Mouse (Mus musculus): ENCODE data around the gene Clk4. TPM values are rescaled to one million over a fixed set of nuclear protein-coding genes. Genes with fewer than 3 reads are reported as not detected.

Gene Clk4
- polyA plus RNA-seq, 1 experiment from 2014 or later: 169 TPM

DNA sequence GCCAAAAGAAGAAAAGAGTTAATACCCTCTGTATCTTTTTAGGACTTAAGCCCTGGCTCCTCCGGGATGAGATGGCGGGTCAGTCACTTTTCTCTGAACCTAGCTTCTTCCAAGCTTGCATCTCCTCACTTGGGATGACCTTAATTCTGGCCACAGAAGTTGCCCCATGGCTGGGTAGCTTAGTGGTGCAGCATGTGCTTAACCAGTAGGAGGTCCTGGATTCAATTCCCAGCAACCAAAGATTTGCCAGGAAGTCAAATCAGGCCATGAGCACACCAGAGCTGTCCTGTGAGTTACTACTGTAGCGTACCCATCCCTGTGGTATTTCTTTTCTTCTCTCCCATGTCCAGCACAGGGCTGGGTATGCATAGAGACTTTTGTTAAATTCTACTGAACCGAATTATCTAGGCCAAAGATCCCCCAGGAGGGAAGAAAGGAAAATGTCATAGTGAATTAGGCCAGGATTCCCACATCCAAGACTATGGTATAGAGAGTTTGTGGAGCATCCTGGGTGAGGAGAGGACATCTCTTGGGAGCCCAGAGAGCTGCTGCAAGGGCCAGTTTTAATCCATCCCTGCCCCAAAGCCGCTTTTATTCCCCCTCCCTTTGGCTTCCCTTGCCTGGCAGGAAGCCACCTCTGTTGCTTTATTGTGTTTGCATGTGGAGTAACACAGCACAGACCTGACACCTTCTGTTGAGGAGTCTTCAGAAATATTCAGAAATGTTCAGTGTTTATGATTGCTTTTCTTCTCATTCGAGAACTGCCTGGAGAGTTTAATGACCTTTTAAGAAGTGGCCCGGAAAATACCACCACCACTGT is 54.7 kb downstream of the Clk4 start:
- H3K27ac ChIP-seq: no peak overlapping the region
- peaks cover 3% of the 10 kb centered on the region; the same call in 1 of the 2 replicates for H3K9me3 ChIP-seq
- peaks cover 11% of the 10 kb centered on the region for H3K4me1 ChIP-seq (replicated peaks)
- H3K4me3 ChIP-seq (replicated peaks): no peak overlapping the region
- H3K9ac ChIP-seq (replicated peaks): no peak overlapping the region
- no peaks in the 10 kb centered on the region for H3K36me3 ChIP-seq
- 73% methylated on average over 7 of the region's 7 CpGs for WGBS
- no peak for ATAC-seq (ENCODE audit: insufficient number of reproducible peaks, insufficient read depth, low FRiP score, low TSS enrichment, low read depth)
- no peaks in the 10 kb centered on the region for H3K27me3 ChIP-seq
- no peak overlapping the region for H3K4me2 ChIP-seq

- no peak for ATAC-seq (ENCODE audit: insufficient number of reproducible peaks, insufficient read depth, low FRiP score, low TSS enrichment, low read depth)
- Histone ChIP-seq H3K9ac (replicated peaks) (no peak overlapping the region), H3K9me3 (peaks cover 5% of the 10 kb centered on the region; the same call in 1 of the 2 replicates)
These were observed 59.1 kb downstream of the Clk4 start for GRCm38 (mm10) chr11:51320609-51321008.

DNA sequence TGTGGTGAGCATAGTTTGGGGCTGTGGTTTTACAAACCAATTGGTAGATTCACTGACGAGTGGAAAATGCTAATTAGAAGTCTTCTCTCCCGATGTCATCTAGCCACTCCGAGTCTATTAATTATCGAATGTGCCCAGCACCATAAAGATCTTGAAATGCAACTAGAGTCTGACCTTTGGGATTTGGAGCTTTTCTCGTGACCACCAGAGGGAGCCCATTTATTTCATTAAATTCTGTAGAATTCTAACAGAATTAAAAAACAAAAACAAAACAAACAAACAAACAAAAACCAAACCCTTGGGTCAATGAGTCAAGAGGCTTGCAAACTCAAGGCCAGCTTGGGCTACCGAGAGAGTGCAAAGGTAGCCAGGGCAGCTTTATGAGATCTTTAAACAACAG is 65.4 kb downstream of the Clk4 start:
- no peaks in the 10 kb centered on the region for H3K9me3 ChIP-seq
- no peak overlapping the region for H3K27ac ChIP-seq
- WGBS: 42% methylated on average over 6 of the region's 6 CpGs
- H3K4me3 ChIP-seq (replicated peaks): no peak overlapping the region
- ATAC-seq (ENCODE audit: insufficient number of reproducible peaks, insufficient read depth, low FRiP score, low TSS enrichment, low read depth): no peak
- H3K36me3 ChIP-seq: no peaks in the 10 kb centered on the region
- H3K4me1 ChIP-seq (replicated peaks): peaks cover 11% of the 10 kb centered on the region
- H3K27me3 ChIP-seq: no peaks in the 10 kb centered on the region
- no peak overlapping the region for H3K9ac ChIP-seq (replicated peaks)
- no peak overlapping the region for H3K4me2 ChIP-seq

More at GRCm38 (mm10) chr11:51320609-51321008, 59.1 kb downstream of the Clk4 start:
- Histone ChIP-seq H3K4me3 (replicated peaks) (no peak overlapping the region), H3K4me2 (no peak overlapping the region), H3K36me3 (no peaks in the 10 kb centered on the region), H3K27me3 (no peaks in the 10 kb centered on the region), H3K4me1 (replicated peaks) (peaks cover 11% of the 10 kb centered on the region), H3K27ac (no peak overlapping the region)

- ATAC-seq (ENCODE audit: insufficient number of reproducible peaks, insufficient read depth, low FRiP score, low TSS enrichment, low read depth): no peak
- H3K36me3 ChIP-seq: no peaks in the 10 kb centered on the region
- WGBS: 87% methylated on average over 12 of the region's 12 CpGs
- no peak overlapping the region for H3K4me3 ChIP-seq (replicated peaks)
- H3K27me3 ChIP-seq: no peaks in the 10 kb centered on the region
- H3K4me1 ChIP-seq (replicated peaks): peaks cover 11% of the 10 kb centered on the region
- H3K9ac ChIP-seq (replicated peaks): no peak overlapping the region
- H3K27ac ChIP-seq: no peak overlapping the region
- no peaks in the 10 kb centered on the region for H3K9me3 ChIP-seq
- no peak overlapping the region for H3K4me2 ChIP-seq
These were observed 66.9 kb downstream of the Clk4 start for GRCm38 (mm10) chr11:51328387-51328942.

- no peak for ATAC-seq (ENCODE audit: insufficient number of reproducible peaks, insufficient read depth, low FRiP score, low TSS enrichment, low read depth)
- H3K4me1 ChIP-seq (replicated peaks): peaks cover 11% of the 10 kb centered on the region
These were observed 68.5 kb downstream of the Clk4 start for GRCm38 (mm10) chr11:51329837-51330714.

More at GRCm38 (mm10) chr11:51329837-51330714, 68.5 kb downstream of the Clk4 start:
- H3K27me3 ChIP-seq: no peaks in the 10 kb centered on the region
- no peak overlapping the region for H3K4me3 ChIP-seq (replicated peaks)
- 72% methylated on average over 11 of the region's 11 CpGs for WGBS
- H3K36me3 ChIP-seq: no peaks in the 10 kb centered on the region
- H3K9me3 ChIP-seq: no peaks in the 10 kb centered on the region
- no peak overlapping the region for H3K9ac ChIP-seq (replicated peaks)
- no peak overlapping the region for H3K27ac ChIP-seq
- no peak overlapping the region for H3K4me2 ChIP-seq

Other genes with a start within 250 kb of the Clk4 start
- not detected in 2 replicates for gene Olfr54, start 247.5 kb upstream of the Clk4 start, polyA plus RNA-seq (2016; fragmentation: Nextera tagmentation; extraction: Ambion mirVana)
- gene Olfr1375, start 213.6 kb upstream of the Clk4 start, polyA plus RNA-seq (2016; fragmentation: Nextera tagmentation; extraction: Ambion mirVana): not detected in 2 replicates
- gene Zfp354a, start 202.5 kb upstream of the Clk4 start, polyA plus RNA-seq (2016; fragmentation: Nextera tagmentation; extraction: Ambion mirVana): 9.8 and 10.3 TPM in 2 replicates
- not detected in 2 replicates for gene Gm12569, start 41.3 kb upstream of the Clk4 start, polyA plus RNA-seq (2016; fragmentation: Nextera tagmentation; extraction: Ambion mirVana)
- gene BC049762, start 1.3 kb downstream of the Clk4 start, polyA plus RNA-seq (2016; fragmentation: Nextera tagmentation; extraction: Ambion mirVana): 0.33 and 0.69 TPM in 2 replicates
- 29.4 and 31.0 TPM in 2 replicates for gene Col23a1, start 28.2 kb downstream of the Clk4 start, polyA plus RNA-seq (2016; fragmentation: Nextera tagmentation; extraction: Ambion mirVana)

Data from limb, embryonic 12.5 days (tissue).